Mouse (Mus musculus) E14TG2a.4 (cell line): Measurements from ENCODE around the gene Gm20388.

Source experiments
- H3K27me3 ChIP-seq: 2 replicates; pipeline ENCODE4 v1.6.1; 2014; ENCODE audit warnings: low read length, control low read depth; ENCODE audit not compliant: insufficient read depth
- H3K36me3 ChIP-seq: 2 replicates; pipeline ENCODE4 v1.6.1; 2014; ENCODE audit warnings: low read length, control low read depth; ENCODE audit not compliant: insufficient read depth
- H3K4me1 ChIP-seq: replicated peaks from 2 replicates; pipeline ENCODE4 v1.6.1; 2014; ENCODE audit warnings: low read depth, low read length, control low read depth
- H3K4me3 ChIP-seq: replicated peaks from 2 replicates; pipeline ENCODE4 v1.5.1; 2014; ENCODE audit warnings: mild to moderate bottlenecking, low read length
- H3K9me3 ChIP-seq: 2 replicates; pipeline ENCODE4 v1.6.1; 2014; ENCODE audit warnings: low read length, control low read depth
- CTCF ChIP-seq: conservative IDR thresholded peaks from 2 replicates; pipeline ENCODE4 v1.5.1; 2014; ENCODE audit warnings: low read length
- NANOG ChIP-seq: IDR thresholded peaks from 2 replicates; pipeline ENCODE4 v1.6.1; 2014; ENCODE audit warnings: borderline replicate concordance, low read length, mixed read lengths
- POU5F1 ChIP-seq: IDR thresholded peaks from 2 replicates; pipeline ENCODE4 v1.6.1; 2014; ENCODE audit warnings: low read length, borderline replicate concordance

The Gm20388 gene

GRCm38 (mm10) chr8:119943616-119944015, 33.0 kb downstream of the Gm20388 start:
- TF ChIP-seq POU5F1: no peak
- no peak for TF ChIP-seq NANOG
- TF ChIP-seq CTCF: no peak
- no peak overlapping the region for H3K4me3 ChIP-seq
- no peaks in the 10 kb centered on the region for H3K9me3 ChIP-seq
- H3K4me1 ChIP-seq: peaks cover 95% of the 10 kb centered on the region
- H3K36me3 ChIP-seq: peaks cover 98% of the 10 kb centered on the region
- H3K27me3 ChIP-seq: no peaks in the 10 kb centered on the region

DNA sequence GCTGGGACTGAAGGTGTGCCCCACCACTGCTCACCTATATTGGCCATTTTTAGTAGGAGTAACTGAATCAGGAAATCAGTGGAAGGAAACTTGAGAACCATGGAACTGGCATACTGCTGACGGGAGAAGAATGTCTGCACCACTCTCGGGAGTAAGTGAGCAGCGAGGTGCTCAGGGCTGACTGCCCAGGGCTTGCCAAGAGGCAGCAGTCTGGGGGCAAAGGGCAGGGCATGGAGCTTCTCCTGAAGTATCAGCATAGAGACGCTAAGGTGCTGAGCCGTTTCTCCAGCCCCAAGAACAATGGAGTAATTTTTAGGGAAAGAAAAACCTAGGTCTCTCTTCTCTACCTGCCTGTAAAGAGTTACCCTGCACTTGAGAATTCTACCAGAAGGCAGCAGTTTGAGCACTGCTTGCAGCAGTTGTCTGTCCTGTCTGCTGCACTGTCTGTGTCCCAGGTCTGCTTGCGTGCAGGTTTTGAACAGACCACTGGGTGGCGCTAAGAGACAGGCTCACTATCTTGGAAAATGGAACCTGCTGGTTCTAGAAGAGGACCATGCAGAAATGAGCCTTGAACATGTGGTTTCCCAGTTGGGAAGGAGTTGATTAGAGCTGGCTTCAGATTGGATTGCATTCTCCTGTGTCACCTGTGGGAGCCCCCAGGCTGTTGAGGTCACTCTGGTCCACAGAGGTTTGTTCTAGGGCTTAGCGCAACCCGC, 33.6 kb downstream of the Gm20388 start:
- Histone ChIP-seq H3K27me3 (no peaks in the 10 kb centered on the region), H3K4me3 (no peak overlapping the region), H3K36me3 (peaks cover 98% of the 10 kb centered on the region), H3K4me1 (peaks cover 94% of the 10 kb centered on the region), H3K9me3 (no peaks in the 10 kb centered on the region)
- peak; percentile 94 for TF ChIP-seq CTCF
- TF ChIP-seq NANOG: no peak
- no peak for TF ChIP-seq POU5F1

- Histone ChIP-seq H3K9me3 (no peaks in the 10 kb centered on the region), H3K36me3 (peaks cover 96% of the 10 kb centered on the region), H3K27me3 (no peaks in the 10 kb centered on the region), H3K4me1 (peaks cover 89% of the 10 kb centered on the region), H3K4me3 (no peak overlapping the region)
- TF ChIP-seq CTCF (no peak), NANOG (no peak), POU5F1 (no peak)
These were observed 35.8 kb downstream of the Gm20388 start for GRCm38 (mm10) chr8:119946326-119946865.

GRCm38 (mm10) chr8:119947653-119948052, 37.0 kb downstream of the Gm20388 start:
- H3K36me3 ChIP-seq: peaks cover 95% of the 10 kb centered on the region
- TF ChIP-seq NANOG (no peak), CTCF (no peak), POU5F1 (no peak)
- no peaks in the 10 kb centered on the region for H3K9me3 ChIP-seq
- peaks cover 87% of the 10 kb centered on the region for H3K4me1 ChIP-seq
- H3K27me3 ChIP-seq: no peaks in the 10 kb centered on the region
- H3K4me3 ChIP-seq: no peak overlapping the region

DNA sequence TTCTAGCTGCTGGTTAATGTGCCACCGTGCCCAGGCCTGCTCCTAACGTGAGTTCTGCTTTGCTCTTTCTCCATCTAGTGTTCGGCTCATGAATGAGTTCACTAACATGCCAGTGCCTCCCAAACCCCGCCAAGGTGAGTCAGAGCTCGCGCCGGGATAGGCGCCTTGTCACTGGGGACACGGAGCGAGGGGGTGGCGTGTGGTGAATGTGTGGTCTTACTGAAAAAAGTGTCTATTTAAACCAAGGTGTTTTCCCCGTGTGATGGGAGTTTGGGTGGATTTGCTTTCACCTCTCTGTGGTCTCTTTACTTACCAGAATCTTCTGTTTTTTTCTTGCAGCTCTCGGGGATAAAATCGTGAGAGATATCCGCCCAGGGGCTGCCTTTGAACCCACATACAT, 37.7 kb downstream of the Gm20388 start:
- TF ChIP-seq CTCF (no peak), NANOG (no peak), POU5F1 (no peak)
- Histone ChIP-seq H3K9me3 (no peaks in the 10 kb centered on the region), H3K4me1 (peaks cover 89% of the 10 kb centered on the region)

DNA sequence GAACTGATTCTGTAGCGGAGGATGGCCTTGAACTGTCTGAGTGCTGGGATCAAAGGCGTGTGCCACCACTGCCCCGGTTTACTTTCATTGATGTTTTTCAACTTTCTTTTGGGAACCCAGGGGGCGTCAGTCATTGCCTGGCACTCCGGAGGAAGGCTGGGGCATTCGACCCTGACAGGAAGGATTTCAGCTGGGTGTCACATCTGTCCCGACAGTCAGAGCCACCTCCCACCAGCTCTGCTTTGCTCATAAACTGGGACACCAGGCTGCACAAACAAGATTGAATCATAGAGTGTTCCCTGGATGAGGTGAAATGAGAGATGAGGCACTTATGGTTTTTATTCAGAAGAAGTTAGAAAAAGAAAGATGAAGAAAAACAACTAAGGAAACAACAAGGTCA, 41.6 kb downstream of the Gm20388 start:
- peaks cover 82% of the 10 kb centered on the region for H3K4me1 ChIP-seq
- no peaks in the 10 kb centered on the region for H3K9me3 ChIP-seq
- no peak overlapping the region for H3K4me3 ChIP-seq
- H3K36me3 ChIP-seq: peaks cover 97% of the 10 kb centered on the region
- no peaks in the 10 kb centered on the region for H3K27me3 ChIP-seq
- TF ChIP-seq POU5F1 (no peak), NANOG (no peak), CTCF (no peak)

More for the DNA sequence above, 37.7 kb downstream of the Gm20388 start:
- Histone ChIP-seq H3K27me3 (no peaks in the 10 kb centered on the region), H3K4me3 (no peak overlapping the region), H3K36me3 (peaks cover 95% of the 10 kb centered on the region)

GRCm38 (mm10) chr8:119952747-119953146, 42.1 kb downstream of the Gm20388 start:
- H3K4me1 ChIP-seq: peaks cover 82% of the 10 kb centered on the region
- no peak overlapping the region for H3K4me3 ChIP-seq
- peaks cover 97% of the 10 kb centered on the region for H3K36me3 ChIP-seq
- TF ChIP-seq CTCF: no peak
- no peak for TF ChIP-seq NANOG
- H3K9me3 ChIP-seq: no peaks in the 10 kb centered on the region
- H3K27me3 ChIP-seq: no peaks in the 10 kb centered on the region

DNA sequence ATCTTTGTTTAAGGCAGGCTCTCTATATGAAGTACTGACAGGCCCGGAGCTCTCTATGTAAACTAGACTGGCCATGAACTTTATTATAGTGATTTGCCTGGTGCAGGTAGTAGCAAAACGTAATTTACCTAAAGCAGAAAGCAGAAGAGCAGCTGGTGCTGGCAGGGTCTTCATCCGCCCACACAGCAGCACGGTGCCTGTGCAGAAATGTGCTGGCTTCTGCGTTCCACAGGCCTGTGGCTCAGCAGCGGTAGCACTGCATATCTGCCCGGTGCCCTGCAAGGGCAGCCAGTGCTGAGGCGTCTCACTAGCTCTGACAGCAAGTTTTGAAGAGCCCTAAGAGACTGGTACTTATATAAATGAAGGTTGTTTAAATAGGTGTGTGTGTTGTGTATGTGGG, 44.7 kb downstream of the Gm20388 start:
- Histone ChIP-seq H3K4me3 (no peak overlapping the region), H3K4me1 (peaks cover 69% of the 10 kb centered on the region), H3K9me3 (no peaks in the 10 kb centered on the region), H3K27me3 (no peaks in the 10 kb centered on the region), H3K36me3 (peaks cover 88% of the 10 kb centered on the region)
- TF ChIP-seq NANOG (no peak), CTCF (no peak), POU5F1 (no peak)

- peaks cover 61% of the 10 kb centered on the region for H3K36me3 ChIP-seq
- TF ChIP-seq NANOG (no peak), CTCF (no peak), POU5F1 (no peak)
- peaks cover 49% of the 10 kb centered on the region for H3K4me1 ChIP-seq
- H3K27me3 ChIP-seq: no peaks in the 10 kb centered on the region
- no peaks in the 10 kb centered on the region for H3K9me3 ChIP-seq
- no peak overlapping the region for H3K4me3 ChIP-seq
These were observed 47.4 kb downstream of the Gm20388 start for GRCm38 (mm10) chr8:119958076-119958475.
